8 mouse cellular contexts compared by ENCODE assay signal in the genomic region with DNA sequence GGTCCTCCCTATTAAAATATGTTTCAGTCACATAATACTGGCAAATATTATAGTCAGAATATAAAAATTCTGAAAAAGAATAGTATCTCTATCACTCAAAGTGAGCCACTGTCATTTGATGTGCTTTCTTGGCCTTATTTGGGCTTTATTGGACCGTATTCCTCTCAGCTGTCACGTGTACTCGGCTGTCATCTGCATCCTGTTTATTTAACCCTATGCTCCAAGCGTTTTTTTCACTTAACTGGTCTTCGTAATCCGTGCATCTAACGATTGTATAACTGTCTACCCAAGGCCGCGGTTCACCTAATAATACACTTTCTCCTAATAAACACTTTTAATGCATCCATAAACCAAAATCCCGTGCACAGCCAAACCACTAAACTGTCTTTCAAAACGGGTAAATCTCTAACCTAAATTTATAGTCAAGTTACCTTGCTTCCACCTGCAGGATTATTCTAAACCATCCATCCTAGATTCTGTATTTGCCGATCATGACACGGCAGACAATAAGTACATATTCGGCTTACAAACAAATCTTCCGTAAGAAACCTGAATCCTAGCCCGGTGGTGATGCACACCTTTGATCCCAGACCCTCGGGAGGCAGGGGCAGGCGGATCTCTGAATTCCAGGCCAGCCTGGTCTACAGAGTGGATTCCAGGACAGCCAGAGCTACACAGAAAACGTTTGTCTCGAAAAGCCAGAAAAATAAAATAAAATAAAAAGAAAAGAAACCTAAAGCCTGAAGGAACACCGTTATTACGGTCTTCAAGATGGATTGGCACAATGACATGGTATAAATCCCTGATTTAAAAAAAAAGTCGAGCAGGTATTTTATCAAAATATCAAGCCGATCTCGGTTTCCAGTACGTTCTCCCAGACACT. TPM values are rescaled to one million over a fixed set of nuclear protein-coding genes. Genes with fewer than 3 reads are reported as not detected.
DNase-seq lines count a peak whose midpoint lies in the region; ATAC-seq and TF ChIP-seq lines count a peak whose summit lies in the region.

No protein-coding gene starts in this region.

- H3K4me1 ChIP-seq in E14TG2a.4 (replicated peaks; ENCODE audit: low read depth, low read length), result peaks cover 24% of the 10 kb centered on the region
- peaks cover 13% of the 10 kb centered on the region; the same call in 1 of the 2 replicates for H3K4me1 ChIP-seq in forebrain, postnatal 0 days (ENCODE audit: insufficient read depth)
- H3K4me1 ChIP-seq in limb, embryonic 10.5 days, result peaks cover 18% of the 10 kb centered on the region
- peaks cover 25% of the 10 kb centered on the region for H3K4me1 ChIP-seq in midbrain, embryonic 16.5 days (ENCODE audit: control insufficient read depth, insufficient read depth, low read length)

- no peak for TF ChIP-seq CTCF in E14TG2a.4 (conservative IDR thresholded peaks at IDR 0.05; ENCODE audit: low read length)
- TF ChIP-seq CTCF in forebrain, postnatal 0 days (IDR thresholded peaks at IDR 0.05; ENCODE audit: low read depth), result no peak

- peak; percentile 9 to 13 for DNase-seq in B cell, adult 2 months
- DNase-seq in forebrain, postnatal 0 days, result peak; percentile 11
- DNase-seq in limb, embryonic 10.5 days (ENCODE audit: low spot score), result peak; percentile 34
- no peak for DNase-seq in right cerebral cortex, adult 2 months (ENCODE audit: low spot score in 2 of 2)
- no peak for DNase-seq in adipocyte (ENCODE audit: low spot score)
- no peak for DNase-seq in gastrocnemius, adult 18-20 months (ENCODE audit: low spot score)

- ATAC-seq in forebrain, postnatal 0 days, result no peak
- no peak for ATAC-seq in midbrain, embryonic 16.5 days

- peak overlapping the region; percentile 89 for H3K4me2 ChIP-seq in forebrain, postnatal 0 days (ENCODE audit: low read depth)
- H3K4me2 ChIP-seq in midbrain, embryonic 16.5 days (ENCODE audit: low read length), result peak overlapping the region; percentile 88

- H3K27me3 ChIP-seq in E14TG2a.4 (ENCODE audit: insufficient read depth, low read length), result no peaks in the 10 kb centered on the region
- no peaks in the 10 kb centered on the region for H3K27me3 ChIP-seq in forebrain, postnatal 0 days (ENCODE audit: insufficient read depth, low read length)
- no peaks in the 10 kb centered on the region for H3K27me3 ChIP-seq in limb, embryonic 10.5 days (ENCODE audit: low read depth, poor library complexity, severe bottlenecking)
- H3K27me3 ChIP-seq in midbrain, embryonic 16.5 days (ENCODE audit: control insufficient read depth, insufficient read depth, low read depth, low read length), result no peaks in the 10 kb centered on the region

- H3K36me3 ChIP-seq in E14TG2a.4 (ENCODE audit: insufficient read depth, low read length), result peaks cover 16% of the 10 kb centered on the region
- H3K36me3 ChIP-seq in forebrain, postnatal 0 days (ENCODE audit: insufficient read depth), result peaks cover 8% of the 10 kb centered on the region
- peaks cover 17% of the 10 kb centered on the region for H3K36me3 ChIP-seq in limb, embryonic 10.5 days
- no peaks in the 10 kb centered on the region for H3K36me3 ChIP-seq in midbrain, embryonic 16.5 days (ENCODE audit: control insufficient read depth, insufficient read depth, low read length)

- H3K4me3 ChIP-seq in E14TG2a.4 (replicated peaks; ENCODE audit: low read length), result peak overlapping the region; percentile 98
- peak overlapping the region; percentile 66 for H3K4me3 ChIP-seq in forebrain, postnatal 0 days (ENCODE audit: low read depth, low read length)
- H3K4me3 ChIP-seq in limb, embryonic 10.5 days, result peak overlapping the region; percentile 76
- H3K4me3 ChIP-seq in midbrain, embryonic 16.5 days (ENCODE audit: low read depth, low read length), result peak overlapping the region; percentile 89

- H3K9ac ChIP-seq in forebrain, postnatal 0 days, result peak overlapping the region; percentile 79
- H3K9ac ChIP-seq in midbrain, embryonic 16.5 days (ENCODE audit: low read depth, low read length), result peak overlapping the region; percentile 99

- 33% methylated on average over 26 of the region's 26 CpGs for WGBS in forebrain, postnatal 0 days
- WGBS in limb, embryonic 10.5 days, result 47% methylated on average over 26 of the region's 26 CpGs
- 41% methylated on average over 26 of the region's 26 CpGs for WGBS in midbrain, embryonic 16.5 days

- peaks cover 6% of the 10 kb centered on the region; the same call in 1 of the 2 replicates for H3K9me3 ChIP-seq in E14TG2a.4 (ENCODE audit: low read length)
- H3K9me3 ChIP-seq in forebrain, postnatal 0 days (ENCODE audit: low read length), result no peaks in the 10 kb centered on the region
- H3K9me3 ChIP-seq in limb, embryonic 10.5 days (replicated peaks), result no peaks in the 10 kb centered on the region
- H3K9me3 ChIP-seq in midbrain, embryonic 16.5 days (replicated peaks; ENCODE audit: control insufficient read depth, low read length, poor library complexity, severe bottlenecking), result no peaks in the 10 kb centered on the region

- H3K27ac ChIP-seq in forebrain, postnatal 0 days (ENCODE audit: low read depth, low read length), result peak overlapping the region; percentile 97
- peak overlapping the region; percentile 99 for H3K27ac ChIP-seq in limb, embryonic 10.5 days
- H3K27ac ChIP-seq in midbrain, embryonic 16.5 days (ENCODE audit: low read length), result peak overlapping the region; percentile 99

RNA-seq across cellular contexts. Expression of a gene that starts 1.7 kb away (rescaled TPM):
- total RNA-seq in forebrain, postnatal 0 days (2014; rRNA removed), result 44.2 and 50.8 TPM in 2 replicates
- polyA plus RNA-seq in forebrain, postnatal 0 days (2015; fragmentation: Nextera tagmentation; extraction: Ambion mirVana), result 65.6 and 97.7 TPM in 2 replicates
- polyA plus RNA-seq in limb, embryonic 10.5 days (2016; fragmentation: Nextera tagmentation; extraction: Ambion mirVana), result 37.9 and 42.6 TPM in 2 replicates
- polyA plus RNA-seq in midbrain, embryonic 16.5 days (2015; fragmentation: Nextera tagmentation; extraction: Ambion mirVana), result 117 and 120 TPM in 2 replicates
- 10 to 100 TPM; 37.1 to 39.8 TPM for total RNA-seq in gastrocnemius, adult 18-20 months (2021)

RNA-seq across cellular contexts. Expression of a gene that starts 54.5 kb away (rescaled TPM):
- total RNA-seq in forebrain, postnatal 0 days (2014; rRNA removed), result 52.5 and 58.6 TPM in 2 replicates
- polyA plus RNA-seq in forebrain, postnatal 0 days (2015; fragmentation: Nextera tagmentation; extraction: Ambion mirVana), result 76.8 and 87.6 TPM in 2 replicates
- 199 TPM in 2 replicates for polyA plus RNA-seq in limb, embryonic 10.5 days (2016; fragmentation: Nextera tagmentation; extraction: Ambion mirVana)
- polyA plus RNA-seq in midbrain, embryonic 16.5 days (2015; fragmentation: Nextera tagmentation; extraction: Ambion mirVana), result 70.3 and 73.2 TPM in 2 replicates
- 10 to 100 TPM; 28.4 to 29.0 TPM for total RNA-seq in gastrocnemius, adult 18-20 months (2021)

RNA-seq across cellular contexts. Expression of a gene that starts 58.8 kb away (rescaled TPM):
- total RNA-seq in forebrain, postnatal 0 days (2014; rRNA removed), result 49.1 and 54.1 TPM in 2 replicates
- 51.3 and 60.9 TPM in 2 replicates for polyA plus RNA-seq in forebrain, postnatal 0 days (2015; fragmentation: Nextera tagmentation; extraction: Ambion mirVana)
- polyA plus RNA-seq in limb, embryonic 10.5 days (2016; fragmentation: Nextera tagmentation; extraction: Ambion mirVana), result 37.5 and 39.2 TPM in 2 replicates
- 61.1 and 66.3 TPM in 2 replicates for polyA plus RNA-seq in midbrain, embryonic 16.5 days (2015; fragmentation: Nextera tagmentation; extraction: Ambion mirVana)
- total RNA-seq in gastrocnemius, adult 18-20 months (2021), result 100 to 1,000 TPM; 414 to 460 TPM

Comparison
In these comparisons a context has a peak if more than half of its experiments do, and no peak if none do; other contexts are left out.
1. DNase-seq: peak in B cell, adult 2 months (2 of 2), forebrain, postnatal 0 days (single experiment) and limb, embryonic 10.5 days (single experiment); none in right cerebral cortex, adult 2 months (0 of 2), adipocyte (single experiment) and gastrocnemius, adult 18-20 months (single experiment).
2. Peak in every context shown above with its lines, with median percentiles within 50 percentile points of each other: H3K4me3 ChIP-seq and H3K27ac ChIP-seq.